Mouse (Mus musculus) inflammation-experienced regulatory T-cells, adult 6 months (primary cell): ENCODE results near the gene Olfm1. TPM values are rescaled to one million over a fixed set of nuclear protein-coding genes. Genes with fewer than 3 reads are reported as not detected.

Experiments used
- ATAC-seq: one replicate; pipeline ENCODE4 v1.8.0; 2017
- polyA plus RNA-seq, 3 experiments: library from polyadenylated mRNA; unstranded; fragments of 100-300 nt; shearing (Covaris generic); gene quantifications; one replicate each; pipeline ENCODE4 v1.2.1; 2017

Gene Olfm1
- polyA plus RNA-seq, 3 experiments from 2014 or later: 0.12 TPM; not detected in 2

DNA sequence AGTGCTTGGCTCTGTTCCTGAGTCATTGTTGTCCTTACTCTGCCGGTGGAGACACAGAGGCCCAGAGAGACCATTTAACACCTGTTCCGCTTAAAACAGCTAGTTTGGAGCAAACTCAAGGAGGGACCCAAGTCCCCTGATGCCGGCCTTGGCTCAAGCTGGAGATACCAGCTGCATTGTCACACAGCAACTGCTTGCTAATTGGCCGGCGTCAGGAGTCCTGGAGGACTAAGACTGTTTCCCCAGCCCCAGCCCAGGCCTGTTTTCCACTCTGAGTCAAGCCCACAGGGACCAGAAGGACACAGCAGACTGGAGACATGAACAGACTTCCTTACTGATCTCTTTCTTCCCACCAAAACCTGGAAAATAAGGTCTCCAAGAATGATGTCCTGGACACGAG is 43.7 kb downstream of the Olfm1 start:
- no peak for ATAC-seq

DNA sequence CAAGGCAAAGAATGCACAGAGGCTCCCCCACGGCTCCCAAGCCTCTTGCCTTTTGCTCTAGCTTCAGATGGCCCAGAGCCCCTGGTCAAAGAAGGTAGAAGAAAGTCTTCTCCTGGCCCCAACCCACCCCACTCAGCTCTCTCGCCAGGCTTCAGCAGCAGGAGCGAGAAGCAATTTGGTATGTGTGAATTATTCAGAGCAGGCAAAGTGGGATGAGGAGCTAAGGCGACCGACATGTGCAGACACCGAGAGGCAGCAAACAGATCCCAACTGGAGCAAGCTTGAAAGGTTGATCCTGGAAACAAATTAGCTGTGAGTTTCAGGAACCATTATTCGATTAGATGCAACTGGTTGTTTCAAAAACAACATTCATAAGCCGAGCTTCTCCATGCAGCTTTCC is 46.8 kb downstream of the Olfm1 start:
- ATAC-seq: no peak

DNA sequence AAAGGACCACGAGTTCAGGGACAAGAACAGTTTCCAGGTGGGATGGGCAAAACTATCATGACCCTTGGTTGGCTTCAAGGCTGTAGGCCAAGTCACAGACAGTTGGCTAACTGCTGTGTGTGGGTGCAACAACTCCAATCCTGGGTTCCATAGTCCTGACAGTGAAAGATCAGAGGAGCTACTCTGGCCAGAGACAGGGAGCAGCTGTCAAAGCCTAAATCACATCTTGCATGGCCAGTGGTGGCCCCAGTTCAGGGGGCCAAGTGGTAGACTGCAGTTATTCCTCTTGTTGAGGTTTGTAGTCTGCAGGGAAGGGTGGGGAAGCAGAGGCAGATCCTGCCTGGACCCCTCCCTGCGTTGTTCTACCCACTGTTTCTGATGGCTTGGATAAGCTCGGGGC is 48.1 kb downstream of the Olfm1 start:
- no peak for ATAC-seq

DNA sequence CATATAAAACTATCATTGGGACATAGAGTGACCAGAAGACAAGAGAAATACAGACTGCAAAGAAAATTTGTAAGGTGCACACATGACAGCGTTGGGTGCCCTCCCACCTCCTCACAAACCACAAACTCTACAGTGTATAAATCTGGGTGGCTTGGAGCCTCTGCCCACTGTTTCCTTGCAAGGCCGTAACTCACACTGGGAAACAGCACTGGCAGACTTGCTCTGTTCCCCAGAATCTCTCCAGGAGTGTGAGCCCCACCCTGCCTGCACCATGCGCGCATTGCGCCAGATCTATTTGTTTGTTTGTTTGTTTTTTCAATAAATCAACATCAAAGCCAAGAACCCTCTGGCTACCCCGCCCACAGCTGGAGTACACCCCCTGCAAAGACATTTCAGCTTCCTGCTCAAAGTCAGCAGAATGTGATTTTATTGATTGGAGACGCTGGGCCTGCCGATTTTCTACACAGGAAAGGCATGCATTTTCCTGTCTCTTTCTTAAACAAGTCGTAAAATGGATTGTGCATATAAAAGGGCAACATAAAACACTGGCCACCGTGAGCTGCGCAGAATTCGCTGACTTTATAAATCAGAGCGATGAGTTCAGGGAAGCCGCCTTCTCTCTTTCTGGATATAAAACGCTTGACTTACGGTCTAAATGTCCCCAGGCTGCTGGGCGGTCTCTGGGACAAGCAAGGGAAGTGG is 48.9 kb downstream of the Olfm1 start:
- no peak for ATAC-seq

DNA sequence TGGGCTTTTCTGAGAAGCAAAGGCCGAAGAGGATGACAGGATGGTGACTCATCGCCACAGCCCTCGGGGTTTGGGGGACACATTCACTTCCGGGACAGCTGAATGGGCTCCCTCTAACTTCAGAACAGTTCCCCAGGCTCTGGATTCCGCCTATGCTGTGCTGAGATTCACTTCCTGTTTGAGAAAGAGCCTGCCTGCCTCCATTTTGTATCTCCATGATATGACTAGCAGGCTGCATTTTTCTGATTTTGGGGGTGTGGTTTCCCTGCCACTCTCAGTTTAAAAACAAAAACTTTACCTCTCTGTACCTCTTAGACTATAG is 49.4 kb downstream of the Olfm1 start:
- no peak for ATAC-seq

DNA sequence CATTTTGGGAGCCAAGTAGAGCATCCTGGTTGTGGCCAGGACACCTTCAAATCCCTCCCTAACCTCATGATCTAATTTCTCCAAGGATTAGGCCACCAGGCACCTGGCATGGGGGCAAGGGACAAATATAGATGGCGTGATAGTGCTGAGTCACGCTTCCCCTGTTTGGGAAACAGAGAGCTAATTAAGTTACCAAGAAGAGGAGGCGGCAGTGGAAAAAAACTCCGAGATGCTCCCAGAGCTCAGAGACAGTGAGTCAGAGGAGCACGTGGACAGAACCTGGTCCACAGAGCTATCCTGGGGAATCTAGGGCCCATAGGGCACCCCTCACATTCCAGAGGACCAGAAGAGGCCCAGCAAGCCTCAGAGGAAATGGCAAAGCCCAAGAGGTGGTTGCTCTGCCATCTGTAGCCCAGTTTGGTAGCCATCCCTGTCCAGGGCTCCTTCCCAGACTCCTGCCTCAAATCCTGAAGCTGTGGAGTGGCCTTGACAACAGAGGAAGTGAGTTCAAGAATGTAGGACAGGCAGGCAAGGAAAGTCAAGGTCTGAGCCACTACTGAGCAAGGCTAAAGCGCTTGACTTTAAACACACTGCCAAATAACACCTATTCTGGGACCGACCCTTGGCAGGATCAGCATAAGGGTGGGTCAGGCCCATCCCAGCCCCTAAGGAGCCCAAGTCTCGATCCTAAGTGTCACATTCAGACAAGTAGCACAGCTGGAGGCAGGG is 52.0 kb downstream of the Olfm1 start:
- ATAC-seq: no peak

DNA sequence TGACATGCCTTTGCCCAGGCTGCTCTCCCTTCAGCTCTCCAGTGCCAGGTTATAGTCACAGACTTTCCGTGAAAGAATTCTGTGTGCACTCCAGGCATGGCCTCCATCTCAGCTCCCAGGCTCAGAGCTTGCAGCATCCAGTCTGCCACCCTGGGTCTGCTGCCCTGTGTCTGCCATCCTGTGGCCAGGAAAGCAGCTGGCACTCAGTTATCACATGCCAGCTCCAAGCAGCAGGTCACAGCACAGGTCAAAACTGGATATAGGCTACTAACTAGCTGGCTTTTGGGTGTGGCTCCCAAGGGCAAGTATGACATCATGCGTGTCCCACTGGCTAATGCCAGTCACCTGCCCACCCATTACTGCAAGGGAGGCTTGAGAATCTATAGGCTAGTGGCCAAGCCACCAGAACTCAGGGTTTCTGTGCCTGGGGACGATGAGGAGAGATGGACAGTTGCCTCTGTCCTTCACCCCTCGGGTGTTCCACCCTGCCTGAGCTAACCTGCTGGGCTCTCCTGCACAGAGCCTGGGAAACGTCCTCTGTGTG is 53.4 kb downstream of the Olfm1 start:
- ATAC-seq: no peak

DNA sequence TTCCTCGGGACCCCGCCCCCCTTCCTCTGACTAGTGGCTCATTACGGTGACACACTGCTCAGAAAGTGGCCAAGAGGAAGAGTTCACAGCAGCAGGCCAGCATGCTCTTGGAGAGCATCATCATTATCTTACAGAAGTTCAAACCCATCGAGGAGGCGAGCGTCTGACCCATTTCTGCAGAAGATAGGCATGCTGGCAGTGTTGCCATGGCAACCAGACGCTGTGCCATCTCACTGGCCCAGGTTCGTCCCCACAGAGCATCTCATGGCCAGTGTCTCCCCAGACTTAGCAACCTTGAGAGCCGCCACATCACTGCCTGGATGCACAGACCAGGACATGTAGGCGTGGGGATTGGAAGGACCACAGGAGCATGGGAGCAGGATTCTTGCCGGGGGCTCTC is 54.3 kb downstream of the Olfm1 start:
- ATAC-seq: no peak

DNA sequence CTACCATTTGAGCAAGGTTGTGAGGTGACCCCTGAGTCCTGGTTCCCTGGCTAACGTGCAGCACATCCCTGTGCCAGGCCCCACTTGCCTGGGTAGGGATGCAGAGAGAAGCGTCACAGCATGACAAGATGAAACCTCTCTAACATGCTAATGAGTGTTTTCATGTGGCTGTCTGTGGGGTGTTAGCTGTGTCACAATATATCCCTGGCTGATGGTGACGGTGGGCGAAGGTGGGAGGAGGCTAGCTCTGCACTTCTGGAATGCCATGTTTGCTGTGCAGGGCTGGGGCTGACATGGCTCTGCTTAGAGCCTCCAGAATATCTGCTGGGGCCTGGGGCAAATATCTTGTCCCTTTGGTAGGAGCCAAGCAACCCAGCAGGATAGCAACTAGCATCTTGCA is 59.8 kb downstream of the Olfm1 start:
- ATAC-seq: no peak

DNA sequence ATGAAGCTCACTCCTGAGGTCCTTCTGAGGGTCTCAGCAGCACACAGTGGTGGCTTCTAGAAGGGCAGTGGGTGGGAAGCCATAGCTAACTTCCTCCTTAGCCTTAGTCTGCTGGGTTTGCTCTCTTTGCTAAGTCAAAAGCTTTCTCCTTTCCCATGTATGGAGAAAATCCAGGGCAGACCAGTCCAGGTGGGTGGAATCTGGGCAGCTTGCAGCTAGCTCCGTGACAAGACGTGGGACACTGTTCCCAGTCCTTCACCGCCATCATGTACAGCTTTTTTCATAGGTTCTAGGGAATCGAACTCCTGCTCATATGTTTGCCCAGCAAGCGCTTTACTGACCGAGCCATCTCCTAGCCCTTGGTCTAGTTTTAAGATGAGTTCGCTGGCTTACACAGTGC is 63.2 kb downstream of the Olfm1 start:
- no peak for ATAC-seq

DNA sequence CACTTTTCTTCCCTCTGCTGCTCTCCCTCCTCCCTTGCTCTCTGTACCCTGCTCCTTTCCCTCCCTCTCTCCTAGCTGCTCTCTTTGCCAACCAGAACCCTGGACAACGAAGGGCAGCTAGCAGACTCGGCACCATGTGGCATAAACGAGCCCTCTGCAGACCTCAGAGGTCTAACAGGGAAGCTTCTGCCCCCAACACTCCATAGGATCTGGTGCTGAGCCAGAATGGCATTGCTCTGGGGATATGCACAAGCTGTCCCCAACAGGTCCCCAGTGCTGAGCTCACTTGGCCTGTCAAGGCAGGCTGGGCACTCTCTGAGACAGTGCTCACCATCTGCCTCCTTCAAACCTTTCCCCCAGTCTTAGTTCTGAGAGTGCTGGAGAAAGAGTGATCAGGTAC is 68.6 kb downstream of the Olfm1 start:
- ATAC-seq: no peak

DNA sequence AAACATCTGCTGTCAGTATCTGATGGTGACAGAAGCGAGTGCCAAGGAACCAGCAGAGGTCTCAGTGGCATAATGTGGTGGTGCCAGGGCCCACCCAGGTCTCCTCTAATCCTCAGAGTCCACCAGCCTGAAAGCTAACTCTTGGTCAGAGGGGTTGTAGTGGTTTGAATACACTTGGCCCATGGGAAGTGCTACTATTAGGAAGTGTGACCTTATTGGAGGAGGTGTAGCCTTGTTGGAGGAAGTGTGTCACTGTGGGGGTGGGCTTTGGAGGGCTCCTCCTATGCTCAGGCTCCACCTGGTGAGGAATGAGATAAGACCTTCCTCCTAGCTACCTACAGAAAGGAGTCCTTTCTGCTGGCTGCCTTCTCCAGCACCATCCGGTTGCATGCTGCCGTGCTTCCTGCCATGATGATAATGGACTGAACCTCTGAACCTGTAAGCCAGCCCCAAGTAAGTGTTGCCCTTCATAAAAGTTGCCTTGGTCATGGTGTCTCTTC is 75.0 kb downstream of the Olfm1 start:
- no peak for ATAC-seq

DNA sequence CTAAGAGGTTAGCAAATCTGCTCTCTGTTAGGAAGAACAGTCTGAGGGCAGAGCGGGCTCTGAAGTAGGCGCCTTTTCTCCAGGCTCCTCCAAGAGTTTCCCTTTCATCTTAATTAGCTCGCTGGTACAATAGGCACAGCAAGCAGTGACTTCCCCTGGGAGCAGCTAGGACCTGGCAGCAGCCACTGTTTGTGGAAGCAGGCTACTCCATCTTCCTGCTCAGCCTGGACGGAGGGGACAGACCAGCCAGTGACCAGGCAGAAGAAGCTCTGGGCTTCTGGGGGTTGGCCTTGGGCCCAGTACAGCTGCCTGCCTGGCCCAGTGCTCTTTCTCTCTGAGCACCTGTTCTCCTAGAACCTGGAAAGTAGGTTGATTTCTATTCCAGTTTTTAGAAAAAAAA is 77.8 kb downstream of the Olfm1 start:
- no peak for ATAC-seq

DNA sequence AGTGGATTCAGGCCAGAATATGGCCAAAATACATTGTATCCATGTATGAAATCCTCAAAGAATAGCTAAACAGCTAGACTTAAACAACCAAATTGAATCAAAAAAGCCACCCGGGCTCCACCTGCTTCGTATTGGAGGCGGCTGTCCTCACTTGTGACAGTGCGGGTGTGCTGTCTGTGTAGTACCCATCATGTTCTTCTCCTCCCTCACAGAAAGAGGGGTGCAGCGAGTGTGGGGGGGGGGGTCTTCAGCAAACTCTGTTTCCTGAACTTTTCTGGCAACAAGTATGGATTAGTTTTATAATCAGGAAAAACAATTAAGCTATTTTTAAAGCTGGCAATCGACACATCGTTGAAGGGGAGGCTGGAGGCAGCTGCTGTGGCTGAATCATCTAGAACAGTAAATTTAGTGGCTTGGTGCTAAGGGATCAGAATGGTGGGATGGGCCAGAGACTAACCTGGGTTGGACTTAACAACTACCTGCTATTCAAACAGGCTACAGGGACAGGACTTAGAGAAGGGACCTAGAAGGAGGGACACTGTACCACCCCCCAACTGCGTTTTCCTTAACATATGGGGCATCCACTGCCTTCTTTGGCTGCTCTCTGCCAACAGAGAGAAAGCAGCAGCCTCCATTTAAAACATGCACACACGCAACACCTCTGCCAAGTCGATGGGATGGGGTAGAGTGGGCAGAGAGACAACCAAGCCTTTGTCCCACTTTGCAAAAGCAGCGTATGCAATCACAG is 79.6 kb downstream of the Olfm1 start:
- ATAC-seq: no peak

DNA sequence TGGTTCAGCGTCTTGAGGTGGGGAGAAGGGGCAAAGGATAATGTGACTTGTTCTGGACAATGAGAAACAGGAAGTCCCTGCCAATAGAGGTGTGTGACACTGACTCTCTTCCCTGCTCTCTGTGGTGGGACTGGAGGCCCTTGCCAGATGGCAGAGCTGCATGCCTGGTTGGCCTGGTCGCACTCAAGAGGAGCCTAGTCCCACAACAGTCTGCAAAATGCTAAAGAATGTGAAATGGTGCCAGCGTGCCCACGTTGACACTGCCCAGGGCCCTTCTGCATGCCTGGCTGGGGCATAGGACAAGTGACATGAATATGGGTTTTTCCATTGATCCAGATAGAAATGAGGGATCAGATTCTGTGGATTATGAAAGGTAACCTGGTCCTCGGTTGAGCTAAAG is 81.2 kb downstream of the Olfm1 start:
- no peak for ATAC-seq

DNA sequence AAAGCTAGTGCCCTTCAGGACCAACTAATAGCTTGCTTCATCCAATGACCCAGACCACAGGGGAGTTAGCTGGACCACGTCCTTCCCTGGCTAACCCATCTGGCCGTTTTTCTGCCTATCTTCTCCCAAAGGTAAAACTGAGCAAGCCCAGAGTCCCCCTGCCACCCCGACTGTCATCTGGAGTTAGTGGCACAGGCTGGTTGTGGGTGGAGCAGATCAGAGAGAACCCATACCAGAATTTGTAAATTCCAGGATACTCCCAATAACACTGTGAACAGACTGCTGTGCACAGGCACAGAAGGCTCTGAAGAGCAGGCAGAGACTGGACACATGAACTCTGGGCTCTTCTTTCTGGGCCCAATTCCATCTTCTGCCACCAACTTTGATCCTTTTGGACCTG is 82.6 kb downstream of the Olfm1 start:
- ATAC-seq: no peak

DNA sequence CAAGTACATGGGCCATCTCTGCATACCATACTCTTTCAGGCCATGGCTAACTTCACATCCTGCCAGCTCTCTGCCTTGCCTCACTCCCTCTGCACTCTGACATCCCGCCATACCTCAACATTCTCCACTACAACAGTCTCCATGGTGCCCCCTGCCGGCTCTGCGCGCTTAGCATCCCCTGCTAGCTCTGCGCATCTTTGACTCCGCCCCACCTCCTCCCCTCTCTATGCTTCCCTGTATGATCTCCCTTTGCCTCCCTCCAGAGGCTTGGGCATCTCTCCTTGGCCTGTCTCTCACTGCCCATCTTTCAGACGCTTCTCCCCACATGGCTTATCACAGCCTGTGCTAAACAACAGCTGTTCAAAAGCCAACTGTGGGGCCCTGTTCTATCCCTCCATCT is 85.4 kb downstream of the Olfm1 start:
- ATAC-seq: no peak

DNA sequence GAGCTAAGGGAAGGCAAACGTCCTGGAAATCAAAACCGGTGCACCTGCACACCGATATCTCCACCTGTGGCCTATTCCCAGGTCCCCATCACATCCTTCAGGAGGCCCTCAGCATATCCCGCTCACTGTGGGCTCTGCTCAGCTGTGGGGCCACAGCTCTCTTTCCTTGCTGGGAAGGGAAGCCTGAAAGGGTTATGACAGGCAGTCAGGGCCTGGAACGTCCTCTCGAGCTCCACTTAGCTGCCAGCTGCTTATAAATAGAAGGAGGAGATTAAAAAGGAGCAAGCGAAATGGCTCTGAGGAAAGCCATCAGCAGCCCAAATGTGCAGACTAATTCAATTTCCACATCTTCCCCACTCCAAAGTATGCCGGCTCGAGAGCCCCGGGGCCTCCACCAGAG is 86.1 kb downstream of the Olfm1 start:
- ATAC-seq: no peak

Other genes starting within 250 kb of the Olfm1 start
- gene Fcnb, start 108.1 kb upstream of the Olfm1 start, polyA plus RNA-seq: not detected